Mouse (Mus musculus): ENCODE data around the gene Cdk6.
"Not testable (repeated sequence)": the region's sequence is repeated elsewhere in the genome, so short reads cannot be mapped to it uniquely, and the experiment has no call there.

DNA sequence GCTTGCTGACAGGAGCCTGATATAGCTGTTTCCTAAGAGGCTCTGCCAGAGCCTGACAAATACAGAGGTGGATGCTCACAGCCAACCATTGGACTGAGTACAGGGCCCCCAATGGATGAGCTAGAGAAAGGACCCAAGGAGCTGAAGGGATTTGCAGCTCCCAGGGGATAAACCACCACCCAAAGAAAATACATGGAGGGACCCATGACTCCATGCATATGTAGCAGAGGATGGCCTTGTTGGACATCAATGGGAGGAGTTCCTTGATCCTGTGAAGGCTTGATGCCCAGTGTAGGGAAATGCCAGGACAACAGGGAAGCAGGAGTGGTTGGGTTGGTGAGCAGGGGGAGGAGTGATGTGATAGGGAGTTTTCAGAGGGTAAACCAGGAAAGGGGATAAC lies 190.8 kb downstream of the Cdk6 start:
- TF ChIP-seq CTCF (IDR thresholded peaks at IDR 0.05; ENCODE audit: control insufficient read depth, insufficient read depth, insufficient read length); USF1 (IDR thresholded peaks at IDR 0.05; ENCODE audit: low read depth): not testable (repeated sequence)
